Mouse (Mus musculus) C2C12 (cell line): Measurements from ENCODE around the gene Tmeff1. TPM values are rescaled to one million over a fixed set of nuclear protein-coding genes. Genes with fewer than 3 reads are reported as not detected.
"Not testable (repeated sequence)": the region's sequence is repeated elsewhere in the genome, so short reads cannot be mapped to it uniquely, and the experiment has no call there.

ENCODE experiments used
- H3K27me3 ChIP-seq: one replicate; pipeline ENCODE4 v1.6.1; 2011; ENCODE audit not compliant: control insufficient read depth, insufficient read depth, insufficient read length
- H3K36me3 ChIP-seq: one replicate; pipeline ENCODE4 v1.6.1; 2011; ENCODE audit not compliant: control insufficient read depth, insufficient read depth
- H3K4me3 ChIP-seq: one replicate; pipeline ENCODE4 v1.5.1; 2011; ENCODE audit warnings: mild to moderate bottlenecking, control low read depth; ENCODE audit not compliant: poor library complexity, insufficient read depth, severe bottlenecking
- H3K79me2 ChIP-seq: one replicate; pipeline ENCODE4 v1.6.1; 2011; ENCODE audit not compliant: control insufficient read depth, insufficient read depth
- H3K79me3 ChIP-seq: one replicate; pipeline ENCODE4 v1.6.1; 2011; ENCODE audit warnings: low read depth, control low read depth
- H3ac ChIP-seq: one replicate; pipeline ENCODE3; 2011; ENCODE audit warnings: low read depth; ENCODE audit not compliant: control insufficient read depth, insufficient read length
- CEBPB ChIP-seq: IDR thresholded peaks from one replicate; pipeline ENCODE4 v1.6.1; 2011; ENCODE audit warnings: low read depth, mild to moderate bottlenecking, control low read depth, moderate library complexity
- CTCF ChIP-seq: IDR thresholded peaks from one replicate; pipeline ENCODE4 v1.5.1; 2011; ENCODE audit not compliant: control insufficient read depth, insufficient read depth, insufficient read length
- FOSL1 ChIP-seq: IDR thresholded peaks from one replicate; pipeline ENCODE4 v1.8.0; 2011; ENCODE audit warnings: mild to moderate bottlenecking, low read length; ENCODE audit not compliant: poor library complexity, insufficient read depth, severe bottlenecking
- MAX ChIP-seq: IDR thresholded peaks from one replicate; pipeline ENCODE4 v1.6.1; 2011; ENCODE audit warnings: mild to moderate bottlenecking, control low read depth
- MYOD1 ChIP-seq: IDR thresholded peaks from one replicate; pipeline ENCODE4 v1.6.1; 2011; ENCODE audit warnings: low read depth; ENCODE audit not compliant: control insufficient read depth, insufficient read length
- MYOG ChIP-seq: IDR thresholded peaks from one replicate; pipeline ENCODE4 v1.6.1; 2011; ENCODE audit not compliant: control insufficient read depth, insufficient read length; ENCODE audit errors: extremely low read depth
- USF1 ChIP-seq: IDR thresholded peaks from one replicate; pipeline ENCODE4 v1.6.1; 2011; ENCODE audit warnings: low read depth, mild to moderate bottlenecking, control low read depth, moderate library complexity
- polyA plus RNA-seq: library from polyadenylated mRNA; unstranded; fragments of >200 nt; fragmentation: generic; extraction: Trizol; gene quantifications from one replicate; pipeline ENCODE4 v1.2.1, GENCODE M21; 2012; ENCODE audit warnings: missing spikeins

Tmeff1 gene
- polyA plus RNA-seq, 1 experiment = 22.7 TPM

- TF ChIP-seq MYOG = no peak
- no peak for TF ChIP-seq MYOD1
- TF ChIP-seq CEBPB = no peak
- no peak for TF ChIP-seq USF1
- TF ChIP-seq CTCF = no peak
- no peak for TF ChIP-seq MAX
- no peak for TF ChIP-seq FOSL1
- H3K79me2 ChIP-seq = no peaks in the 10 kb centered on the region
- H3ac ChIP-seq = no peak overlapping the region
- no peaks in the 10 kb centered on the region for H3K79me3 ChIP-seq
- H3K36me3 ChIP-seq = peaks cover 26% of the 10 kb centered on the region
- H3K4me3 ChIP-seq = no peak overlapping the region
- no peaks in the 10 kb centered on the region for H3K27me3 ChIP-seq
Measured at GRCm38 (mm10) chr4:48674412-48674811, 89.4 kb downstream of the Tmeff1 start.

- Histone ChIP-seq H3K79me2 (no peaks in the 10 kb centered on the region), H3K27me3 (no peaks in the 10 kb centered on the region), H3K79me3 (no peaks in the 10 kb centered on the region), H3K4me3 (no peak overlapping the region), H3K36me3 (peaks cover 26% of the 10 kb centered on the region), H3ac (no peak overlapping the region)
- no peak for TF ChIP-seq FOSL1
- TF ChIP-seq CTCF = no peak
Measured at GRCm38 (mm10) chr4:48676570-48677185, 91.7 kb downstream of the Tmeff1 start.

GRCm38 (mm10) chr4:48677276-48677675 lies 92.3 kb downstream of the Tmeff1 start:
- no peak overlapping the region for H3ac ChIP-seq
- H3K79me3 ChIP-seq = no peaks in the 10 kb centered on the region
- TF ChIP-seq MAX (no peak), MYOG (no peak), CEBPB (no peak), FOSL1 (no peak), USF1 (no peak), MYOD1 (no peak), CTCF (no peak)
- no peaks in the 10 kb centered on the region for H3K27me3 ChIP-seq
- H3K36me3 ChIP-seq = peaks cover 20% of the 10 kb centered on the region
- H3K4me3 ChIP-seq = no peak overlapping the region
- H3K79me2 ChIP-seq = no peaks in the 10 kb centered on the region

GRCm38 (mm10) chr4:48677812-48678211 lies 92.8 kb downstream of the Tmeff1 start:
- no peaks in the 10 kb centered on the region for H3K79me3 ChIP-seq
- H3K79me2 ChIP-seq = no peaks in the 10 kb centered on the region
- no peak overlapping the region for H3ac ChIP-seq
- H3K36me3 ChIP-seq = peaks cover 15% of the 10 kb centered on the region
- no peak overlapping the region for H3K4me3 ChIP-seq
- TF ChIP-seq USF1 (no peak), MYOG (no peak), CTCF (no peak), CEBPB (no peak), MYOD1 (no peak), FOSL1 (no peak), MAX (no peak)
- H3K27me3 ChIP-seq = no peaks in the 10 kb centered on the region

GRCm38 (mm10) chr4:48678793-48679192 lies 93.8 kb downstream of the Tmeff1 start:
- H3K79me3 ChIP-seq = no peaks in the 10 kb centered on the region
- no peak overlapping the region for H3K4me3 ChIP-seq
- H3K36me3 ChIP-seq = peaks cover 7% of the 10 kb centered on the region
- H3ac ChIP-seq = no peak overlapping the region
- H3K79me2 ChIP-seq = no peaks in the 10 kb centered on the region
- no peak for TF ChIP-seq USF1
- no peak for TF ChIP-seq CTCF
- TF ChIP-seq FOSL1 = no peak
- TF ChIP-seq CEBPB = no peak
- no peak for TF ChIP-seq MYOD1
- no peak for TF ChIP-seq MYOG
- TF ChIP-seq MAX = no peak
- H3K27me3 ChIP-seq = no peaks in the 10 kb centered on the region

- H3K27me3 ChIP-seq, H3K79me2 ChIP-seq, H3ac ChIP-seq, H3K4me3 ChIP-seq, H3K79me3 ChIP-seq, H3K36me3 ChIP-seq: not testable (repeated sequence)
Measured at GRCm38 (mm10) chr4:48679728-48680127, 94.8 kb downstream of the Tmeff1 start.
